Mouse (Mus musculus) stomach, embryonic 14.5 days (tissue): ENCODE data around the gene Nmt1. TPM values are rescaled to one million over a fixed set of nuclear protein-coding genes. Genes with fewer than 3 reads are reported as not detected.

ENCODE experiments used
- ATAC-seq: fragments of 200-750 bp; cut with Nextera tagmentation; 2 replicates; pipeline ENCODE4 v1.8.0; 2017; ENCODE audit warnings: low read depth, moderate TSS enrichment; ENCODE audit not compliant: insufficient number of reproducible peaks, insufficient read depth, low FRiP score
- H3K27ac ChIP-seq: fragments of 300-500 bp; sonication (generic); 2 replicates; pipeline ENCODE4 v1.5.1; 2014; ENCODE audit warnings: mild to moderate bottlenecking, low read length, moderate library complexity, mixed read lengths
- H3K27me3 ChIP-seq: fragments of 300-500 bp; sonication (generic); 2 replicates; pipeline ENCODE4 v1.6.1; 2014; ENCODE audit warnings: low read length, control low read depth, mixed read lengths; ENCODE audit not compliant: control insufficient read depth, insufficient read depth
- H3K36me3 ChIP-seq: fragments of 300-500 bp; sonication (generic); 2 replicates; pipeline ENCODE4 v1.6.1; 2014; ENCODE audit warnings: mild to moderate bottlenecking, control low read depth, low read length, moderate library complexity, mixed read lengths; ENCODE audit not compliant: control insufficient read depth, insufficient read depth
- H3K4me1 ChIP-seq: fragments of 300-500 bp; sonication (generic); 2 replicates; pipeline ENCODE4 v1.6.1; 2014; ENCODE audit warnings: low read length, control low read depth, mixed read lengths; ENCODE audit not compliant: control insufficient read depth, insufficient read depth
- H3K4me2 ChIP-seq: fragments of 300-500 bp; sonication (generic); replicated peaks from 2 replicates; pipeline ENCODE4 v1.6.1; 2014; ENCODE audit warnings: low read depth, low read length, control low read depth
- H3K4me3 ChIP-seq: fragments of 300-500 bp; sonication (generic); 2 replicates; pipeline ENCODE4 v1.5.1; 2014; ENCODE audit warnings: low read depth, low read length, control low read depth
- H3K9ac ChIP-seq: fragments of 300-500 bp; sonication (generic); replicated peaks from 2 replicates; pipeline ENCODE4 v1.6.1; 2014; ENCODE audit warnings: low read depth, mild to moderate bottlenecking, control low read depth, low read length, moderate library complexity, mixed read lengths
- H3K9me3 ChIP-seq: fragments of 300-500 bp; sonication (generic); 2 replicates; pipeline ENCODE4 v1.6.1; 2016; ENCODE audit warnings: low read depth, low read length, control low read depth; ENCODE audit not compliant: control insufficient read depth
- WGBS: fragments of 180-500 bp; shearing (Covaris S2); extraction: QIAGEN DNeasy Blood & Tissue Kit; methylation state at CpG from one replicate; pipeline ENCODE4 v1.1.7; 2014; 5-methylcytosine and 5-hydroxymethylcytosine counted together
- polyA plus RNA-seq: library from polyadenylated mRNA; unstranded; fragments of >200 nt; fragmentation: Nextera tagmentation; extraction: Ambion mirVana; gene quantifications from 2 replicates; pipeline ENCODE4 v1.2.1, GENCODE M21; 2014

Gene Nmt1
- polyA plus RNA-seq, 1 experiment from 2014 or later: 55.1 TPM

DNA sequence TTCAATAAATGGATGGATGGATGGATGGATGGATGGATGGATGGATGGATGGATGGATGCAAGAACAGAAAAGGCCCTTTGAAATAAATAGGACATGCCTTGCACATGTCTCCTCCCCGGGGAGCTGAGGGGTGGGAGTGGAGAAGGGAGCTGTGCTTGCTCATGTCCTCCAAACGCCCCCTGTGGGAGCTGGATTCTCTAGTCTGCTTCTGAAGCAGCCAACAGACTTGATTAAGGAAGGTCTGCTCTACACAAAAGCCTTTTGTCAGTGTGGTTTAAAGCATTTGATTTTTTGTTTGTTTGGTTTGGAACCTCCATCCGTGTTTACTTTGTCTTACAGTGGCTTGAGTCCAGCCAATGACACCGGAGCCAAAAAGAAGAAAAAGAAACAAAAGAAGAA lies 14.8 kb downstream of the Nmt1 start:
- Histone ChIP-seq H3K27ac (no peak overlapping the region), H3K4me2 (no peak overlapping the region), H3K4me1 (no peaks in the 10 kb centered on the region), H3K36me3 (peaks cover 35% of the 10 kb centered on the region), H3K4me3 (no peak overlapping the region), H3K27me3 (no peaks in the 10 kb centered on the region), H3K9ac (no peak overlapping the region), H3K9me3 (no peaks in the 10 kb centered on the region)
- 69% methylated on average over 4 of the region's 4 CpGs for WGBS
- no peak for ATAC-seq

DNA sequence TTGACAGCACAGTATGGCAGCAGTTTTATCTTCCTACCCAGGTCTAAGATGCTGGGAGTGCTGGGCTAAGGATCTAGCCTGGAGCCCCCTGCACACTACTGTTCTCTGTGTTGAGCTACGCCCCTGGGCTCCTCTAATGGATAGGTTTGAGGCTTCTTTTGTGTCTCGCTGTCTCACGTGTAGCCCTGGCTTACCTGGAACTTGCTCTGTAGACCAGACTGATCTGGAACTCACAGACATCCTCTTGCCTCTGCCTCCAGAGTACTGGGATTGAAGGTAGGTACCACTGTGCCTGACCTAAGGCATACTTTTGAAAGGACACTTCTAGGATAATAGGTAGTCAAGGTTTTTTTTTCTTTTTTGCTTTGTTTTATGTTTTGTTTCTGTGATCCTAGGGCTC lies 16.0 kb downstream of the Nmt1 start:
- no peak overlapping the region for H3K4me3 ChIP-seq
- H3K27me3 ChIP-seq: no peaks in the 10 kb centered on the region
- ATAC-seq: no peak
- no peak overlapping the region for H3K4me2 ChIP-seq
- H3K9me3 ChIP-seq: no peaks in the 10 kb centered on the region
- H3K4me1 ChIP-seq: no peaks in the 10 kb centered on the region
- H3K9ac ChIP-seq: no peak overlapping the region
- no peak overlapping the region for H3K27ac ChIP-seq
- H3K36me3 ChIP-seq: peaks cover 35% of the 10 kb centered on the region
- WGBS: 92% methylated on average over 3 of the region's 3 CpGs

DNA sequence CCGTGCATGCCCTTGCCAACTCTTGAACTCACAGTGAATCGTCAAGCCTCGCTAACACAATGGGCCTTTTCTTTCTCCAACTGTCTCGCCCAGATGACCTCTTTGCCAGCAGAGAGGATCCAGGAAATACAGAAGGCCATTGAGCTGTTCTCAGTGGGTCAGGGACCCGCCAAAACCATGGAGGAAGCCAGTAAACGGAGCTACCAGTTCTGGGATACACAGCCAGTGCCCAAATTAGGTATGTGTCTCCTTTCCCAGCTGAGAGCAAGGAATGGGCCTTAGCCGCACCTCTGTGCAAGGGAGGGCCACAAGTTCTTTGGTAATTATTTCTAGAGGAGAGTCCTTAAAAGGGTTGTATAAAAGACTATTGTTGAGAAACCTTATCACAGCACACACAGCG lies 18.3 kb downstream of the Nmt1 start:
- WGBS: 81% methylated on average over 8 of the region's 8 CpGs
- Histone ChIP-seq H3K4me3 (no peak overlapping the region), H3K4me2 (no peak overlapping the region), H3K27me3 (no peaks in the 10 kb centered on the region), H3K9me3 (no peaks in the 10 kb centered on the region), H3K9ac (no peak overlapping the region), H3K4me1 (no peaks in the 10 kb centered on the region), H3K36me3 (peaks cover 47% of the 10 kb centered on the region), H3K27ac (no peak overlapping the region)
- no peak for ATAC-seq

DNA sequence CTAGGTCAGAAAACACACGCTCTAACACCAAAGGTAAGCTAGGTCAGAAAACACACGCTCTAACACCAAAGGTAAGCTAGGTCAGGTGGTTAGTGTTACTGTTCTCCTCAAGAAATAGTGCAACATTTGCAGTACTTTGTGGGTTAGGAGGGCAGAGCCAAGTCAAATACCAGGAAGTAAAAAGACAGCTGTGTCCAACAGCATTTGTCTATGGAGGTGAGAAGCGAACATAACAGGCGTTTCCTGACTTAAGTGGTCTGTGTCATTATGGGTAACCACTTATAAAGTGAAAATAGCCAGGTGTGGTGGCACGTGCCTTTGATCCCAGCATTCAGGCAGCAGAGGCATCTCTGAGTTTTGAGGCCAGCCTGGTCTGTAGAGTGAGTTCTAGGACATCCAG lies 21.6 kb downstream of the Nmt1 start:
- no peaks in the 10 kb centered on the region for H3K4me1 ChIP-seq
- H3K27me3 ChIP-seq: no peaks in the 10 kb centered on the region
- 89% methylated on average over 5 of the region's 5 CpGs for WGBS
- H3K9ac ChIP-seq: no peak overlapping the region
- no peak overlapping the region for H3K27ac ChIP-seq
- no peaks in the 10 kb centered on the region for H3K9me3 ChIP-seq
- ATAC-seq: no peak
- no peak overlapping the region for H3K4me3 ChIP-seq
- no peak overlapping the region for H3K4me2 ChIP-seq
- H3K36me3 ChIP-seq: peaks cover 47% of the 10 kb centered on the region

DNA sequence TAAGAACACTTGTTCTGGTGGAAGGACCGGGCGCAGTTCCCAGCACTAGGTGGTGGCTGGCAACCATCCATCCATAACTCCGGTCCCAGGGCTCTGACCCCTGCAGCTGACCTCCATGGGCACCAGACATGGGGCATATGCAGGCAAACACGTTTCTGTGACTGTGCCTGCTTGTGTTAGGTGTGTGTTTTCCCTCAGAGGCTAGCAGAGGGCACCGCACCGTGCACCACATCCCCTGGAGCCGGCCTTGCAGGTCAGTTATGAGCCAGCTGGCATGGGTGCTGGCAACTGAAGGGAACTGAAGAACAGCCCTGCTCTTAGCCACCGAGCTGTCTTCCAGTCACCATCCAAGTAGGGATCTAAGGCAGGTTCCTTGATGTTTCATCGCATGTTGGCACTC lies 22.2 kb downstream of the Nmt1 start:
- no peaks in the 10 kb centered on the region for H3K4me1 ChIP-seq

DNA sequence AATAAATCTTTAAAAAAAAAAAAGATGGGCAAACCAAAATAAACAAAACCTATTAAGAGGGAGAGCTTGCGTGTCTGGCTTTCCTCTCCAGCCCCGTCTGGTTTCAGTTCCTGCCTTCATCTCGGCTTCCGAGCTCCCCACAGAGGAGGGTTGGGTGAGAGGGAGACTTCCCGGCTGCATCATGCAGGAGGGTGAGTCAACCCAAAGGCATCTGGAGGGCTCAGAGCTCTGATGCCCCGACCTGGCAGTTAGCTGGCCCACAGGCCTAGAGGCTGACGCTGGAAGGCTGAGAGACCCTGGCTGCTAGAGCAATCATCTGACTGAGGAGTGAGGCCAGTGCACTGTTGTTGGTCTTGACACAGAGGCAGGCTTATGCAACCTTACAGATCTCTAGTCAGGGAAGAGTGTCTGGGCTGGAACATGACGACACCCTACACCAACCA lies 23.3 kb downstream of the Nmt1 start:
- Histone ChIP-seq H3K27ac (no peak overlapping the region), H3K9me3 (no peaks in the 10 kb centered on the region), H3K27me3 (no peaks in the 10 kb centered on the region), H3K4me1 (no peaks in the 10 kb centered on the region), H3K36me3 (peaks cover 48% of the 10 kb centered on the region), H3K9ac (no peak overlapping the region), H3K4me2 (no peak overlapping the region), H3K4me3 (no peak overlapping the region)
- 54% methylated on average over 8 of the region's 8 CpGs for WGBS
- ATAC-seq: no peak

More for the DNA sequence above, 22.2 kb downstream of the Nmt1 start:
- no peaks in the 10 kb centered on the region for H3K9me3 ChIP-seq
- WGBS: 89% methylated on average over 9 of the region's 9 CpGs
- no peak for ATAC-seq
- H3K27me3 ChIP-seq: no peaks in the 10 kb centered on the region
- no peak overlapping the region for H3K9ac ChIP-seq
- H3K4me2 ChIP-seq: no peak overlapping the region
- H3K27ac ChIP-seq: no peak overlapping the region
- H3K4me3 ChIP-seq: no peak overlapping the region
- H3K36me3 ChIP-seq: peaks cover 42% of the 10 kb centered on the region

DNA sequence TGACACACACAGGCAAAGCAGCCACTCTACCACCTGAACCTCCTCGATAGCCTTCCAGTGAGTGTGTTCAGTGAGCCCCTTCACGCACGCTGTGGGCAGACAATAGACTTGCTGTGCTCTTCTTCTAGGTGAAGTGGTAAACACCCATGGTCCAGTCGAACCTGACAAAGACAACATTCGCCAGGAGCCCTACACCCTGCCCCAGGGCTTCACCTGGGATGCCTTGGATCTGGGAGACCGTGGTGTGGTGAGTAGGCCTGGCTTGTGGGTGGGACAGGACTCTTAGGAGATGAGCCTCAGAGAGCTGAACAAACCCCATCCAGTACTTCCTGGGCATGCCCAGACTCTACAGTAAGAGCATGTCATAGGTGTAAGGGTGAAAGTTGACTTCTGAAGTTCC lies 24.1 kb downstream of the Nmt1 start:
- H3K9me3 ChIP-seq: no peaks in the 10 kb centered on the region
- H3K4me2 ChIP-seq: no peak overlapping the region
- no peak overlapping the region for H3K27ac ChIP-seq
- H3K9ac ChIP-seq: no peak overlapping the region
- no peaks in the 10 kb centered on the region for H3K4me1 ChIP-seq
- H3K4me3 ChIP-seq: no peak overlapping the region
- H3K36me3 ChIP-seq: peaks cover 51% of the 10 kb centered on the region
- no peak for ATAC-seq
- no peaks in the 10 kb centered on the region for H3K27me3 ChIP-seq
- 92% methylated on average over 6 of the region's 6 CpGs for WGBS

DNA sequence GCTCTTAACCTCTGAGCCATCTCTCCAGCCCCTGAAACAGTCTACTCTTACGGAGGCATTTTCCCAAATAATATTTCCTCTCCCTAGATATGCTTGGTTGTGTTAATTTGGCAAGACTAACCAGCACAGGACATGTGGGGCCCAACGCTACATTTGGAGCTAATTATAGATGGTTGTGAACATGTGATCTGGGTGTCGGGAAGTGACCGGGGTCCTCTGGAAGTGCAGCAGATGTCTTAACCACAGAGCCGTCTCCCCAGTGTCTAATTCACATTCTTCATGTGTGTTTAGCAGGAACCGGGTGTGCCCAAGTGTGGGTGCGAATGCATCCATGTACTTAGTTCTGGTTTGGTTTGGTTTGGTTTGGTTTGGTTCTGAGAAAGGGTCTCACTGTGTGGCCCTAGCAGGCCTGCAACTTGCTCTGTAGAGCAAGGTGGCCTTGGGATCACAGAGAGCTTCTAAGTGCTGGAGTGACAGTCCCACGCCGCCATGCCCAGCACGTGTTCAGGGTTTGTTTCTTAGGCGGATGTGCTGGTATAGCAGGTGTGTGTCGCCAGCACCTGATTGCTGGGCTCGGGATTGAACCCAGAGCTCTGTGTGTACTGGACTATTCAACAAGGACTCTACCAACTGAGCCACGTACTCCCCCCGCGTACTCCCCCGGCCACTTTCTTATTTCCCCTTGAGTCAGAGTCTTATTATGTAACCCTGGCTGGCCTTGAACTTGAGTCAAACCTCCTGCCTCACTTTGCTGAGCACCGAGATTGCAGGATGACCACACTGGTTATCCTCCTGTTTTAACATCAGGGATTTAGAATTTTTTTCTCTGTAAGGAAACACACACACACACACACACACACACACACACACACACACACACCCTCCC lies 25.4 kb downstream of the Nmt1 start:
- WGBS: 92% methylated on average over 18 of the region's 18 CpGs
- Histone ChIP-seq H3K9me3 (no peaks in the 10 kb centered on the region), H3K27me3 (no peaks in the 10 kb centered on the region), H3K4me1 (no peaks in the 10 kb centered on the region), H3K9ac (no peak overlapping the region), H3K4me3 (no peak overlapping the region), H3K36me3 (peaks cover 57% of the 10 kb centered on the region), H3K4me2 (no peak overlapping the region), H3K27ac (no peak overlapping the region)
- no peak for ATAC-seq

DNA sequence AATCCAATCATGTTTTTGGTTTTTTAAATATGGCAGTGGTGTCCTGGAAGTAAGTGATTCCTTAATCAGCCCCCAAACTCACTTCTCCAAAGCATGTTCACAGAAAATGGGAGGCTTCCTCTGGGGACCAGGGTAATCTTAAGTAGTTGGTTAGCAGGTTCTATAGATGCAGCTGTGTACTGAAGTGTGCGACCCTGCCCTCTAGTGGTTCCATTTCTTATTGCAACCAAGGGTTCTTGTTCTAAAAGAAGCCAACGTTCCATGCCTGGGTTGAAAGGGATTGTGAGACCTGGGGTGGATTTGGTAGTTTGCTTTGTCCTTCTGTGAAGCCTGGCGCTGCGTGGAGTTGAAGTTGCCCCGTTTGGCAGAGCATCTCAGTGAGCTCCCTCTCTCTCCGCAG lies 26.8 kb downstream of the Nmt1 start:
- H3K27ac ChIP-seq: no peak overlapping the region
- no peaks in the 10 kb centered on the region for H3K4me1 ChIP-seq
- H3K36me3 ChIP-seq: peaks cover 65% of the 10 kb centered on the region
- no peak for ATAC-seq
- H3K4me3 ChIP-seq: no peak overlapping the region
- H3K27me3 ChIP-seq: no peaks in the 10 kb centered on the region
- H3K4me2 ChIP-seq: no peak overlapping the region
- no peak overlapping the region for H3K9ac ChIP-seq
- H3K9me3 ChIP-seq: no peaks in the 10 kb centered on the region
- 50% methylated on average over 6 of the region's 6 CpGs for WGBS
